Mouse (Mus musculus) forebrain, embryonic 14.5 days (tissue): ENCODE data around the gene Olfr159. TPM values are rescaled to one million over a fixed set of nuclear protein-coding genes. Genes with fewer than 3 reads are reported as not detected.

Experiments used
- ATAC-seq: fragments of 200-750 bp; cut with Nextera tagmentation; 2 replicates; pipeline ENCODE4 v1.8.0; 2017; ENCODE audit warnings: mild to moderate bottlenecking, moderate library complexity
- DNase-seq: peaks from one replicate; pipeline ENCODE4 v3.0.0-alpha.2; 2015; ENCODE audit warnings: low spot score
- H3K27ac ChIP-seq: fragments of 300-500 bp; sonication (generic); 2 replicates; pipeline ENCODE4 v1.5.1; 2014; ENCODE audit warnings: low read depth, mild to moderate bottlenecking, control low read depth, low read length, moderate library complexity
- H3K27me3 ChIP-seq: fragments of 300-500 bp; sonication (generic); replicated peaks from 2 replicates; pipeline ENCODE4 v1.6.1; 2014; ENCODE audit warnings: low read length, control low read depth, mixed read lengths; ENCODE audit not compliant: control insufficient read depth, insufficient read depth
- H3K36me3 ChIP-seq: fragments of 300-500 bp; sonication (generic); 2 replicates; pipeline ENCODE4 v1.6.1; 2014; ENCODE audit warnings: low read length, control low read depth; ENCODE audit not compliant: control insufficient read depth, insufficient read depth
- H3K4me1 ChIP-seq: fragments of 300-500 bp; sonication (generic); 2 replicates; pipeline ENCODE4 v1.6.1; 2014; ENCODE audit warnings: antibody characterized with exemption, low read length, control low read depth; ENCODE audit not compliant: control insufficient read depth, insufficient read depth
- H3K4me2 ChIP-seq: fragments of 300-500 bp; sonication (generic); 2 replicates; pipeline ENCODE4 v1.6.1; 2014; ENCODE audit warnings: mild to moderate bottlenecking, control low read depth, low read length
- H3K4me3 ChIP-seq: fragments of 300-500 bp; sonication (generic); 2 replicates; pipeline ENCODE4 v1.5.1; 2014; ENCODE audit warnings: low read depth, low read length, control low read depth
- H3K9ac ChIP-seq: fragments of 300-500 bp; sonication (generic); 2 replicates; pipeline ENCODE4 v1.6.1; 2014; ENCODE audit warnings: mild to moderate bottlenecking, low read length, control low read depth, moderate library complexity
- H3K9me3 ChIP-seq: fragments of 300-500 bp; sonication (generic); replicated peaks from 2 replicates; pipeline ENCODE4 v1.6.1; 2016; ENCODE audit warnings: low read length, control low read depth, mixed read lengths; ENCODE audit not compliant: control insufficient read depth
- WGBS: fragments of 180-500 bp; shearing (Covaris S2); extraction: QIAGEN DNeasy Blood & Tissue Kit; methylation state at CpG from one replicate; pipeline ENCODE4 v1.1.7; 2014; 5-methylcytosine and 5-hydroxymethylcytosine counted together
- polyA plus RNA-seq: library from polyadenylated mRNA; unstranded; fragments of >200 nt; fragmentation: Nextera tagmentation; extraction: Ambion mirVana; gene quantifications from 2 replicates; pipeline ENCODE4 v1.2.1, GENCODE M21; 2014

The Olfr159 gene
- polyA plus RNA-seq, 1 experiment from 2014 or later: not detected

GRCm38 (mm10) chr4:43737144-43737543 is 33.7 kb downstream of the Olfr159 start:
- 62% methylated on average over 6 of the region's 6 CpGs for WGBS
- Histone ChIP-seq H3K4me3 (no peak overlapping the region), H3K4me1 (no peaks in the 10 kb centered on the region), H3K4me2 (no peak overlapping the region), H3K9me3 (no peaks in the 10 kb centered on the region), H3K27ac (no peak overlapping the region), H3K36me3 (no peaks in the 10 kb centered on the region), H3K9ac (no peak overlapping the region), H3K27me3 (no peaks in the 10 kb centered on the region)
- DNase-seq: no peak
- ATAC-seq: no peak

- ATAC-seq (no peak), DNase-seq (no peak)
- Histone ChIP-seq H3K9ac (no peak overlapping the region), H3K27ac (no peak overlapping the region), H3K9me3 (no peaks in the 10 kb centered on the region), H3K4me2 (no peak overlapping the region), H3K36me3 (no peaks in the 10 kb centered on the region), H3K27me3 (no peaks in the 10 kb centered on the region), H3K4me1 (no peaks in the 10 kb centered on the region), H3K4me3 (no peak overlapping the region)
- 87% methylated on average over 5 of the region's 5 CpGs for WGBS
Observed at GRCm38 (mm10) chr4:43733186-43733585, 37.6 kb downstream of the Olfr159 start.

GRCm38 (mm10) chr4:43732171-43732570 is 38.6 kb downstream of the Olfr159 start:
- Histone ChIP-seq H3K9me3 (no peaks in the 10 kb centered on the region), H3K27ac (no peak overlapping the region), H3K9ac (no peak overlapping the region), H3K36me3 (no peaks in the 10 kb centered on the region), H3K4me1 (no peaks in the 10 kb centered on the region), H3K4me3 (no peak overlapping the region), H3K27me3 (no peaks in the 10 kb centered on the region), H3K4me2 (no peak overlapping the region)
- no peak for ATAC-seq
- no peak for DNase-seq
- 24% methylated on average over 1 of the region's 1 CpGs for WGBS

DNA sequence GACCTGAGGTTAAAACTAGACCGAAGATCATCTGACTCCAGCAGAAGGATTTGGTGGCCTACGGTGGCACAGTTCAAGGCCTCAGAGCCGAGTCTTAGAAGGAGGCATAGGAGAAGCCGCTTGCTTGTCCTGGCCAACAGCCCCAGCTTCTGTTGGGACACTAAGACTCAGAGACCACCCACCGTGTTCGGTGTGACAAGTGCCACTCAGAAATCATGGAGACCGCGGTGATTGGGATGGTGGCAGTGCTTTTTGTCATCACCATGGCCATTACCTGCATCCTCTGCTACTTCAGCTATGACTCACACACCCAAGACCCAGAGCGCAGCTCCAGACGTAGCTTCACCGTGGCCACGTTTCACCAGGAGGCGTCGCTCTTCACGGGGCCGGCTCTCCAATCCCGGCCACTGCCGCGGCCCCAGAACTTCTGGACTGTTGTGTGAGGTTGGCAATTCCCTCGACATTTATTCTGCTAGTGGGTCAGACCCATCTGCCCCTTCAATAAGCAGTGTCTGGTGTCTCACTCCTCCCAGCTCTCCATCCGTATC is 40.0 kb downstream of the Olfr159 start:
- no peaks in the 10 kb centered on the region for H3K4me1 ChIP-seq
- DNase-seq (no peak), ATAC-seq (no peak)
- H3K4me2 ChIP-seq: no peak overlapping the region
- no peak overlapping the region for H3K4me3 ChIP-seq
- H3K9ac ChIP-seq: no peak overlapping the region
- no peaks in the 10 kb centered on the region for H3K9me3 ChIP-seq
- WGBS: 77% methylated on average over 21 of the region's 21 CpGs
- no peaks in the 10 kb centered on the region for H3K27me3 ChIP-seq
- no peaks in the 10 kb centered on the region for H3K36me3 ChIP-seq
- no peak overlapping the region for H3K27ac ChIP-seq

DNA sequence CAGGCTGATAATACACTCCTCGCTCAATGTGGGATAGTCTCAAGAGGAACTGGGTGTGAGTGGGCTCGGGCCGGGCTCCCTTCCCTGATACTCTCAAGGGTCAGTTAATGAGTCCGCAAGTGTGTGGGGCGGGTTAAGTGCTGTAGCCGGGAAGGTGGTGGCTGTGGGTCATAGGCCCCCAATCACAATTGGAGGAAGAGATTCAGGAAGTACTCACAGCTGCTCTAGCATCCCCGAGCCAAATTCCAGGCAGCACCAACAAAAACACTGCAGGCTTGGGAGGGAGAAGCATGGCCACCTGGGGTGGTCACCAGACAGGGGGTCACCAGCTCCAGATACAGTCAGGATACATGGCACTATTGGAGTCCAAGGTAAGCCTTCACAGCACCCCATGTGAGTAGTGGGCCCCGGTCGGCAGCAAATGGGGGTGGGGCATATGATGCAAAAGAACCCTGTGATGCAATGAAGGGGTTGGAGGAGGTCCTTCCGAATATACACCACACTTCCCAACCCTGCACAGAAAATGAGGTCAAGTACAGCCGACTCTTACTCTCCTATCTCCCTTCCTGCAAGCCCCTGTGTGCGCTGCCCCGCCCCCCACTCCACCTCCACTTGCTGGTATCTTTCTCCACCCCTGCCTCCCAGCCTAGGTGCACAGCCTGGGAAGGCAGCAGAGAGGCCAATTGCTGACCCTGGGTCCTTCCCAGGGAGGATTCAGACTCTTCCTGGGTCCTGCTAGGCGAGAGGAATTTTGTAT is 40.8 kb downstream of the Olfr159 start, which contains the start of gene Spaar:
Gene Spaar (plus strand): TSS at position 241 of the 757 bp plus-strand sequence.
- Histone ChIP-seq H3K9me3 (no peaks in the 10 kb centered on the region), H3K27ac (no peak within 1 kb of the TSS), H3K9ac (no peak within 1 kb of the TSS), H3K36me3 (no peaks in the 10 kb centered on the region), H3K4me2 (no peak within 1 kb of the TSS), H3K4me1 (no peaks in the 10 kb centered on the region), H3K4me3 (no peak within 1 kb of the TSS), H3K27me3 (no peaks in the 10 kb centered on the region)
- WGBS: 79% methylated on average over 14 of the region's 14 CpGs
- DNase-seq (no peak), ATAC-seq (no peak)

- no peaks in the 10 kb centered on the region for H3K27me3 ChIP-seq
- 87% methylated on average over 3 of the region's 3 CpGs for WGBS
- H3K4me2 ChIP-seq: no peak overlapping the region
- no peak overlapping the region for H3K9ac ChIP-seq
- DNase-seq: no peak
- no peaks in the 10 kb centered on the region for H3K9me3 ChIP-seq
- H3K27ac ChIP-seq: no peak overlapping the region
- no peak overlapping the region for H3K4me3 ChIP-seq
- no peaks in the 10 kb centered on the region for H3K36me3 ChIP-seq
- H3K4me1 ChIP-seq: no peaks in the 10 kb centered on the region
- ATAC-seq: no peak
Observed at GRCm38 (mm10) chr4:43729126-43729525, 41.7 kb downstream of the Olfr159 start.

- no peaks in the 10 kb centered on the region for H3K9me3 ChIP-seq
- DNase-seq (no peak), ATAC-seq (no peak)
- no peak overlapping the region for H3K27ac ChIP-seq
- H3K4me3 ChIP-seq: no peak overlapping the region
- H3K36me3 ChIP-seq: no peaks in the 10 kb centered on the region
- no peaks in the 10 kb centered on the region for H3K27me3 ChIP-seq
- no peak overlapping the region for H3K9ac ChIP-seq
- H3K4me2 ChIP-seq: no peak overlapping the region
- no peaks in the 10 kb centered on the region for H3K4me1 ChIP-seq
- WGBS: 75% methylated on average over 5 of the region's 5 CpGs
Observed at GRCm38 (mm10) chr4:43728576-43728954, 42.2 kb downstream of the Olfr159 start.

- ATAC-seq (no peak), DNase-seq (no peak)
- Histone ChIP-seq H3K36me3 (no peaks in the 10 kb centered on the region), H3K9ac (no peak overlapping the region), H3K27me3 (no peaks in the 10 kb centered on the region), H3K4me1 (no peaks in the 10 kb centered on the region), H3K9me3 (no peaks in the 10 kb centered on the region), H3K4me2 (no peak overlapping the region), H3K27ac (no peak overlapping the region), H3K4me3 (no peak overlapping the region)
- 69% methylated on average over 7 of the region's 7 CpGs for WGBS
Observed at GRCm38 (mm10) chr4:43727718-43728575, 42.9 kb downstream of the Olfr159 start.

DNA sequence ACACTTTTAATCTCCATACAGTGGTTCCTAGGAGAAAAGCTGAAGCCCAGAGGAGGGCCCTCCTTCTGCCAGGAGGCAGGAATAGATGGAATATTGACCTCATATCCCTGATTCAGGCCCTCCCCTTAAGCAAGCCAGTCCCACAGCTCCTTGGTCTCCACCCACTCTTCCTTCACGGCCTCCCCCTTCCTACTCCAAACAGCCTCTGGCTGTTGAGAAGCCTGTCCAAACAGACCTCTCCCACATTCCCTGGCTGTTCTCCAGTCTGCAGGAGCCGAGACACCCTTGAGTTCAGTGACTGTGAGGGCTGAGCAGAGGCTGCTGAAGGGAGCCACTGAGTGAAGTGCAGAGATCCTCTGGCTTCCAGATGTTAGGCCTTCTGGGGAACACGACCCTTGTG is 43.8 kb downstream of the Olfr159 start, which contains the start of gene Hrct1:
Gene Hrct1 (plus strand): TSS at position 194 of the 400 bp plus-strand sequence.
- H3K9me3 ChIP-seq: no peaks in the 10 kb centered on the region
- no peak within 1 kb of the TSS for H3K27ac ChIP-seq
- H3K4me2 ChIP-seq: no peak within 1 kb of the TSS
- DNase-seq (no peak), ATAC-seq (no peak)
- no peaks in the 10 kb centered on the region for H3K4me1 ChIP-seq
- no peaks in the 10 kb centered on the region for H3K36me3 ChIP-seq
- no peaks in the 10 kb centered on the region for H3K27me3 ChIP-seq
- H3K9ac ChIP-seq: no peak within 1 kb of the TSS
- 49% methylated on average over 3 of the region's 3 CpGs for WGBS
- H3K4me3 ChIP-seq: no peak within 1 kb of the TSS
